Mouse (Mus musculus) intestine, embryonic 16.5 days (tissue): ENCODE measurements around the gene Calhm4. TPM values are rescaled to one million over a fixed set of nuclear protein-coding genes. Genes with fewer than 3 reads are reported as not detected.

Experiments
- ATAC-seq: fragments of 200-750 bp; cut with Nextera tagmentation; 2 replicates; pipeline ENCODE4 v1.8.0; 2017; ENCODE audit warnings: moderate TSS enrichment, moderate library complexity
- H3K27ac ChIP-seq: fragments of 300-500 bp; sonication (generic); 2 replicates; pipeline ENCODE4 v1.5.1; 2014; ENCODE audit warnings: mild to moderate bottlenecking, low read length
- H3K27me3 ChIP-seq: fragments of 300-500 bp; sonication (generic); replicated peaks from 2 replicates; pipeline ENCODE4 v1.6.1; 2014; ENCODE audit warnings: low read length, control low read depth, mixed read lengths; ENCODE audit not compliant: control insufficient read depth, insufficient read depth
- H3K36me3 ChIP-seq: fragments of 300-500 bp; sonication (generic); 2 replicates; pipeline ENCODE4 v1.6.1; 2014; ENCODE audit warnings: low read length, control low read depth; ENCODE audit not compliant: control insufficient read depth, insufficient read depth
- H3K4me1 ChIP-seq: fragments of 300-500 bp; sonication (generic); 2 replicates; pipeline ENCODE4 v1.6.1; 2014; ENCODE audit warnings: low read length, control low read depth, mixed read lengths; ENCODE audit not compliant: control insufficient read depth, insufficient read depth
- H3K4me2 ChIP-seq: fragments of 300-500 bp; sonication (generic); 2 replicates; pipeline ENCODE4 v1.6.1; 2014; ENCODE audit warnings: low read depth, low read length, control low read depth
- H3K4me3 ChIP-seq: fragments of 300-500 bp; sonication (generic); 2 replicates; pipeline ENCODE4 v1.5.1; 2014; ENCODE audit warnings: mild to moderate bottlenecking, low read length
- H3K9ac ChIP-seq: fragments of 300-500 bp; sonication (generic); 2 replicates; pipeline ENCODE4 v1.6.1; 2014; ENCODE audit warnings: low read depth, low read length
- H3K9me3 ChIP-seq: fragments of 300-500 bp; sonication (generic); 2 replicates; pipeline ENCODE4 v1.6.1; 2016; ENCODE audit warnings: low read length, control low read depth; ENCODE audit not compliant: control insufficient read depth
- WGBS: fragments of 180-500 bp; shearing (Covaris S2); extraction: QIAGEN DNeasy Blood & Tissue Kit; methylation state at CpG from one replicate; pipeline ENCODE4 v1.1.7; 2014; 5-methylcytosine and 5-hydroxymethylcytosine counted together
- polyA plus RNA-seq: library from polyadenylated mRNA; unstranded; fragments of >200 nt; fragmentation: Nextera tagmentation; extraction: Ambion mirVana; gene quantifications from 2 replicates; pipeline ENCODE4 v1.2.1, GENCODE M21; 2015

Gene Calhm4
- polyA plus RNA-seq: not detected in 2 replicates

DNA sequence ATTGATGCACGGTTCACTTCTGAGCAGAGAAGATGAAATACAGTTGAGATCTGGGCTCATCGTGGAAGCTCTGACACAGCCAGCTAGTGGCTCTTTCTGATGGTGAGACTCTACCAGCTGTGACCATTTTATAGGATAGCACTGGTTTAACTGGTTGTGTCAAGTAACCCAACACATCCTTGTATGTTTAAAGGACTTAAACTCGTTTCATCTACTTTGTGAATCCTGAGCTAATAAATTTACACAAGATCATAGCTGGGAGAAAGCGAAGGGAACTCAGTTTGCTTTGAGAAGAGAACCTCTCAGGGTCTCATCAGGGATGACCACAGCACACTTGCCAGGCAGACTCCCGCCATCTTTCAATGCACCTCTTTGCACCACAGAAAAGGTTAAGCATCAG is at the start of gene Calhm4:
Calhm4 (minus strand) TSS at position 101 of the 400 bp plus-strand sequence.
- no peak within 1 kb of the TSS for H3K27ac ChIP-seq
- H3K27me3 ChIP-seq: no peaks in the 10 kb centered on the region
- H3K9ac ChIP-seq: no peak within 1 kb of the TSS
- ATAC-seq: no peak
- no peak within 1 kb of the TSS for H3K4me3 ChIP-seq
- no peaks in the 10 kb centered on the region for H3K4me1 ChIP-seq
- no peaks in the 10 kb centered on the region for H3K9me3 ChIP-seq
- H3K4me2 ChIP-seq: no peak within 1 kb of the TSS
- no peaks in the 10 kb centered on the region for H3K36me3 ChIP-seq
- WGBS: 79% methylated on average over 5 of the region's 5 CpGs

GRCm38 (mm10) chr10:34091888-34092287 is 47.8 kb upstream of the Calhm4 start:
- Histone ChIP-seq H3K4me1 (no peaks in the 10 kb centered on the region), H3K27ac (no peak overlapping the region), H3K4me3 (no peak overlapping the region), H3K27me3 (no peaks in the 10 kb centered on the region), H3K9me3 (no peaks in the 10 kb centered on the region), H3K9ac (no peak overlapping the region), H3K36me3 (no peaks in the 10 kb centered on the region), H3K4me2 (no peak overlapping the region)
- WGBS: 46% methylated on average over 5 of the region's 5 CpGs
- ATAC-seq: no peak

- no peak for ATAC-seq
- no peaks in the 10 kb centered on the region for H3K4me1 ChIP-seq
- H3K4me2 ChIP-seq: no peak overlapping the region
- no peaks in the 10 kb centered on the region for H3K36me3 ChIP-seq
- no peak overlapping the region for H3K27ac ChIP-seq
- no peaks in the 10 kb centered on the region for H3K27me3 ChIP-seq
- H3K4me3 ChIP-seq: no peak overlapping the region
- 83% methylated on average over 1 of the region's 1 CpGs for WGBS
- H3K9ac ChIP-seq: no peak overlapping the region
- no peaks in the 10 kb centered on the region for H3K9me3 ChIP-seq
These were observed 46.4 kb upstream of the Calhm4 start for GRCm38 (mm10) chr10:34090481-34090880.

- no peak overlapping the region for H3K27ac ChIP-seq
- H3K9me3 ChIP-seq: no peaks in the 10 kb centered on the region
- no peaks in the 10 kb centered on the region for H3K4me1 ChIP-seq
- 65% methylated on average over 3 of the region's 3 CpGs for WGBS
- H3K4me3 ChIP-seq: no peak overlapping the region
- H3K4me2 ChIP-seq: no peak overlapping the region
- no peak overlapping the region for H3K9ac ChIP-seq
- ATAC-seq: no peak
- no peaks in the 10 kb centered on the region for H3K27me3 ChIP-seq
- H3K36me3 ChIP-seq: no peaks in the 10 kb centered on the region
These were observed 45.4 kb upstream of the Calhm4 start for GRCm38 (mm10) chr10:34089517-34089916.

DNA sequence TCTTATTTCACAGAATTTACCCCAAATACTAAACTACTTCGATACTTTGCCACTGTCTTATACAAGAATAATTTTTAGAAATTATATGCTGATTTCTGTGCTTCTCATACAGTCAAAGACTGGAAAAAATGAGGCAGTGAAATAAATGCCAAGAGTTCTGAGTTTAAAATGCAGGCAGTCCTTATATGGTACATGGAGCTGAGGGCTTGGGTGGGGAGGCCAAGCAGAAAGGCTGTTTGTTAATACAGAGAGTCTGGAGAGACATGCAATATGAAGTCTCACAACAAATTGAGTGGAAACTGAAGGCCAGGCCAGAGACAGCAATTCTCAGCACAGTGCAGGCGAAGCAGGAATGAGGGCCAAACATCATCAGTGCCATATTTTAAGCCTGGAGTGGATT is 44.4 kb upstream of the Calhm4 start:
- WGBS: 75% methylated on average over 2 of the region's 2 CpGs
- ATAC-seq: no peak

DNA sequence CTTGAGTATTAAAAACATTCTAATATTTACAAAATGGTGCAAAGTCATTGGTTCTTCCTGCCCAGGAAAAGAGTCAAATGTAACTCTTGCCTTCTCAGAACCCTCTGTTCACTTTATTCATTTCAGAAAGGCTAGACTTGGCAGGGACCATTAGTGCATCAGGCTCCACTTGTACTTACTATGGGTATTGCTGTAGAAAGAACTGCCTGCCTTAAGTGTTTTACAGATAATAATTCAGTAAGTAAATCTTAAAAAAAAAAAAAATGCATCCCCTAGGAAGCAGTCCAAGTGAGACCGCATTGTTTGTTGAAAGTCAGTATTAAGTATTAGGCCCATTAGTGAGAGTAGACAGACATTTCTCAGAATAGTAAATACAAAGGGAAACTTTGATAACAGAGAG is 42.4 kb upstream of the Calhm4 start:
- H3K27ac ChIP-seq: no peak overlapping the region
- no peaks in the 10 kb centered on the region for H3K36me3 ChIP-seq
- H3K9ac ChIP-seq: no peak overlapping the region
- ATAC-seq: no peak
- no peaks in the 10 kb centered on the region for H3K27me3 ChIP-seq
- no peaks in the 10 kb centered on the region for H3K4me1 ChIP-seq
- H3K4me3 ChIP-seq: no peak overlapping the region
- WGBS: 74% methylated on average over 1 of the region's 1 CpGs
- no peaks in the 10 kb centered on the region for H3K9me3 ChIP-seq
- H3K4me2 ChIP-seq: no peak overlapping the region

More for the DNA sequence above, 44.4 kb upstream of the Calhm4 start:
- H3K4me2 ChIP-seq: no peak overlapping the region
- no peak overlapping the region for H3K9ac ChIP-seq
- H3K36me3 ChIP-seq: no peaks in the 10 kb centered on the region
- H3K4me1 ChIP-seq: no peaks in the 10 kb centered on the region
- H3K27ac ChIP-seq: no peak overlapping the region
- H3K9me3 ChIP-seq: no peaks in the 10 kb centered on the region
- H3K27me3 ChIP-seq: no peaks in the 10 kb centered on the region
- no peak overlapping the region for H3K4me3 ChIP-seq

GRCm38 (mm10) chr10:34074522-34075200 is 30.6 kb upstream of the Calhm4 start:
- H3K9me3 ChIP-seq: no peaks in the 10 kb centered on the region
- H3K36me3 ChIP-seq: no peaks in the 10 kb centered on the region
- no peak for ATAC-seq
- H3K27me3 ChIP-seq: no peaks in the 10 kb centered on the region
- H3K4me3 ChIP-seq: no peak overlapping the region
- peaks cover 6% of the 10 kb centered on the region; the same call in 1 of the 2 replicates for H3K4me1 ChIP-seq
- 85% methylated on average over 5 of the region's 5 CpGs for WGBS
- H3K9ac ChIP-seq: no peak overlapping the region
- no peak overlapping the region for H3K4me2 ChIP-seq
- H3K27ac ChIP-seq: no peak overlapping the region

GRCm38 (mm10) chr10:34071650-34072049 is 27.5 kb upstream of the Calhm4 start:
- Histone ChIP-seq H3K4me2 (no peak overlapping the region), H3K9ac (no peak overlapping the region), H3K27me3 (no peaks in the 10 kb centered on the region), H3K36me3 (no peaks in the 10 kb centered on the region), H3K4me1 (peaks cover 6% of the 10 kb centered on the region; the same call in 1 of the 2 replicates), H3K27ac (peak overlapping the region; percentile 41; the same call in 1 of the 2 replicates), H3K4me3 (no peak overlapping the region), H3K9me3 (no peaks in the 10 kb centered on the region)
- ATAC-seq: no peak
- 55% methylated on average over 2 of the region's 2 CpGs for WGBS

DNA sequence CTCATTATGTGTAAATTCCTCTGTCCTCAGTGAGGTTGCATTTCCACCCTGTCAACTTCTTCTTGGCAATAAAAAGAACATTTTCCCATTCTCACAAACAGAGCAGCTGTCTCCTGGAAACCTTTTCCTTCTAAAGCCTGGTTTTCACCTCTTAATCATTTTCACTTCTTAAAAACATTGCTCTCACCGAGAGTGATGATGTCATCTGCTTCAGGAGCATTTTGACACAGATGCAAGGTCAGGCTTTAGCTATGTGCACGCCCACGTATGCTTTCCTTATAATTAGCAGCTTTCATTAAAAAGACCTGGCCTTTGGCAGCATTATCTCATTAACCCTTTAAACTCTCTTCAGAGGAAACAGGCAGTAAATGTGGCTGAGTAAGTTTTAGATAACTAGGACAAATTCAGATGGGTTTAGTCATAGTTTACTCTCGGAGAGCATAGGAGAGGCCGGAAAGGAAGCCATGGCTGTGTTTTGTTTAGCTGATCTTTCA is 26.9 kb upstream of the Calhm4 start:
- H3K27ac ChIP-seq: peak overlapping the region; percentile 41
- no peaks in the 10 kb centered on the region for H3K36me3 ChIP-seq
- 33% methylated on average over 5 of the region's 5 CpGs for WGBS
- no peaks in the 10 kb centered on the region for H3K9me3 ChIP-seq
- no peak overlapping the region for H3K4me3 ChIP-seq
- no peak overlapping the region for H3K4me2 ChIP-seq
- H3K9ac ChIP-seq: no peak overlapping the region
- no peaks in the 10 kb centered on the region for H3K27me3 ChIP-seq
- ATAC-seq: no peak
- peaks cover 6% of the 10 kb centered on the region; the same call in 1 of the 2 replicates for H3K4me1 ChIP-seq
